Comparison of ENCODE assay signal across 10 mouse cellular contexts in the genomic region with DNA sequence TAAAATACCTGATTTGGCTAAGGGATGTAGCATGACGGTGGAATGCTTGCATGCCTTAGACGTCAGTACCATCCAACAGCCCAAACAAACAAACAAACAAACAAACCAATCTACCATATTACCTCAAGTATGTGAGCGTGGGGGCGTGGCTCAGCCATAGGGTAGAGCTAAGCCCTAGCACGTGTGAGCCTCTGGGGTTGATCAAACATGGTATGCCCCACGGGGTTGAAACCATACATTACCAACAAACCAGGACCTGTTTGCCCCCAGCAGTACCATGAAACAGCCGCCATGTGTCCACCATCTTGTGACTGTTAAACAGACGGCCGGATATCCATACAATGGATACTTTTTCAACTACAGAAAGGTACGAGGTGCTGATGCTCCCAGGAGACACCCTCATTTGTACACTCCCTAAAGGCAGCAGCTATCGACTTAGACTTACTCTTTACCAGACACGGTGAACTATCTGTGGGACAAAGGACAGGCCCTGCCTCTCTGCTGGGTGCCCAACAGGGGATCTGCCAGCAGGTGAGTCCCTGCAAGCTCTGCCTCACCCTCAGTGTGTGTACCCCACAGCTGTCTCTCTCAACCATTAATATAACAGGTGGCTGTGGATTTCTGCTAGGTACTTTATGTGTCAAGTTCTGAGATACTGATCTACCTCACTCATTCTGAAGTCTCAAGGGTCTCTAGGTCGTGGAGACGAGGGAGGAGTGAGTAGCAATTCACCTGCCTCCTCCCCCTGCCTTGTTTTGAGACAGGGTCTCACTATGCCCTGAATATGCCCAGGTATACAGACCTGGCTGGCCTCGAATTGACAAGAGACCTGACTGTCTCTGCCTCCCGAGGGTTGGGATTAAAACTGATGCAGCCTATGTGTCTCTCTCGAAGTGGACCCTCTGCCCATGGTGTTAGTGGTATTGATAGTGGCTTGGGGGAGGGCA. TPM values are rescaled to one million over a fixed set of nuclear protein-coding genes. Genes with fewer than 3 reads are reported as not detected.
A peak's percentile ranks its signal among the peaks of the same experiment; 100 is the strongest.
DNase-seq lines count a peak whose midpoint lies in the region; ATAC-seq lines count a peak whose summit lies in the region.
"Had no signal": no experiment of that assay in that cellular context is flagged by ENCODE, and none has a peak within 500 bp of the region (broad histone marks: within the 10 kb centered on the region; RNA-seq: fewer than 3 reads in every experiment).

No protein-coding gene starts in this region.

- peaks cover 46% of the 10 kb centered on the region for H3K4me1 ChIP-seq in heart, embryonic 13.5 days
- peaks cover 71% of the 10 kb centered on the region for H3K4me1 ChIP-seq in liver, embryonic 15.5 days (replicated peaks)

- H3K4me2 ChIP-seq in heart, embryonic 13.5 days, result 0 out of 2 replicates have a peak overlapping the region, but pooled peaks have one; percentile 59
- no peak overlapping the region for H3K4me2 ChIP-seq in liver, embryonic 15.5 days
- H3K4me2 ChIP-seq: neural tube, embryonic 13.5 days had no signal

- 87% methylated on average over 17 of the region's 17 CpGs for WGBS in heart, embryonic 13.5 days
- 74% methylated on average over 17 of the region's 17 CpGs for WGBS in liver, embryonic 15.5 days (ENCODE audit: insufficient replicate concordance)

- H3K9me3 ChIP-seq in heart, embryonic 13.5 days, result peaks cover 5% of the 10 kb centered on the region; the same call in 1 of the 2 replicates
- 0 out of 2 replicates have a peak, but pooled peaks cover 3% of the 10 kb centered on the region for H3K9me3 ChIP-seq in liver, embryonic 15.5 days (replicated peaks)
- H3K9me3 ChIP-seq: neural tube, embryonic 13.5 days had no signal

- no peak overlapping the region for H3K9ac ChIP-seq in heart, embryonic 13.5 days
- no peak overlapping the region for H3K9ac ChIP-seq in liver, embryonic 15.5 days
- H3K9ac ChIP-seq: neural tube, embryonic 13.5 days had no signal

- H3K27ac ChIP-seq in heart, embryonic 13.5 days (replicated peaks), result peak overlapping the region; percentile 81
- peak overlapping the region; percentile 91; the same call in 1 of the 2 replicates for H3K27ac ChIP-seq in liver, embryonic 15.5 days (replicated peaks)

- H3K27me3 ChIP-seq in heart, embryonic 13.5 days (replicated peaks), result no peaks in the 10 kb centered on the region
- H3K27me3 ChIP-seq in liver, embryonic 15.5 days, result no peaks in the 10 kb centered on the region

- no peak for DNase-seq in heart, postnatal 25 days (ENCODE audit: low spot score)
- peak; percentile 15 for DNase-seq in urinary bladder, adult 2 months (ENCODE audit: low spot score)
- DNase-seq in urinary bladder, adult 18-20 months (ENCODE audit: low spot score in 2 of 2), result no peak
- no peak for DNase-seq in c-Kit-positive CD71-positive TER-119-positive erythroid progenitor cells, embryonic 14.5 days (ENCODE audit: low spot score)
- DNase-seq in adrenal gland, postnatal 36 days, result no peak
- DNase-seq in layer of hippocampus, postnatal 10 days (ENCODE audit: low spot score in 2 of 2), result no peak
- DNase-seq: left cerebral cortex, postnatal 4 days had no signal

- peaks cover 6% of the 10 kb centered on the region; the same call in 1 of the 2 replicates for H3K36me3 ChIP-seq in heart, embryonic 13.5 days
- no peaks in the 10 kb centered on the region for H3K36me3 ChIP-seq in liver, embryonic 15.5 days (replicated peaks)
- H3K36me3 ChIP-seq: neural tube, embryonic 13.5 days had no signal

- intact Hi-C loops in heart, postnatal 25 days (cut with DNase I), result loop anchor here (2.0 kb wide), 1 partner anchor 32 kb away; no protein-coding TSS in a partner anchor

- no peak overlapping the region for H3K4me3 ChIP-seq in heart, embryonic 13.5 days
- no peak overlapping the region for H3K4me3 ChIP-seq in liver, embryonic 15.5 days (replicated peaks)
- H3K4me3 ChIP-seq: neural tube, embryonic 13.5 days had no signal

- no peak for ATAC-seq in heart, embryonic 13.5 days (ENCODE audit: extremely low read depth, insufficient number of reproducible peaks, low FRiP score, low TSS enrichment)
- no peak for ATAC-seq in liver, embryonic 15.5 days (ENCODE audit: insufficient read depth)

RNA-seq across cellular contexts. Expression of a gene that starts 8.4 kb away (rescaled TPM):
- 5.6 and 6.2 TPM in 2 replicates for polyA plus RNA-seq in heart, embryonic 13.5 days (2015; fragmentation: Nextera tagmentation; extraction: Ambion mirVana)
- total RNA-seq in heart, postnatal 25 days (2021), result 10 to 100 TPM; 23.3 to 31.3 TPM
- 67.9 and 84.3 TPM in 2 replicates for polyA plus RNA-seq in urinary bladder, adult 2 months (2012; rRNA removed)
- 6.8 and 7.4 TPM in 2 replicates for polyA plus RNA-seq in liver, embryonic 15.5 days (2015; fragmentation: Nextera tagmentation; extraction: Ambion mirVana)
- 10 to 100 TPM; 71.6 to 77.9 TPM for total RNA-seq in adrenal gland, postnatal 36 days (2021)
- total RNA-seq in layer of hippocampus, postnatal 10 days (2021), result 10 to 100 TPM; 24.4 to 25.4 TPM
